Mouse (Mus musculus): ENCODE data around the gene Bola1.
"Not testable (repeated sequence)": the region's sequence is repeated elsewhere in the genome, so short reads cannot be mapped to it uniquely, and the experiment has no call there.

GRCm38 (mm10) chr3:96268776-96269378 lies 49.4 kb upstream of the Bola1 start:
- not testable (repeated sequence) for TF ChIP-seq EP300 (optimal IDR thresholded peaks at IDR 0.05); CTCF (IDR thresholded peaks at IDR 0.05; ENCODE audit: low read depth)

Measured in stomach, postnatal 0 days (tissue).